Mouse (Mus musculus): ENCODE data around the gene 1810055G02Rik. TPM values are rescaled to one million over a fixed set of nuclear protein-coding genes. Genes with fewer than 3 reads are reported as not detected.

Gene 1810055G02Rik
- polyA plus RNA-seq, 1 experiment from 2014 or later: 18.6 TPM

DNA sequence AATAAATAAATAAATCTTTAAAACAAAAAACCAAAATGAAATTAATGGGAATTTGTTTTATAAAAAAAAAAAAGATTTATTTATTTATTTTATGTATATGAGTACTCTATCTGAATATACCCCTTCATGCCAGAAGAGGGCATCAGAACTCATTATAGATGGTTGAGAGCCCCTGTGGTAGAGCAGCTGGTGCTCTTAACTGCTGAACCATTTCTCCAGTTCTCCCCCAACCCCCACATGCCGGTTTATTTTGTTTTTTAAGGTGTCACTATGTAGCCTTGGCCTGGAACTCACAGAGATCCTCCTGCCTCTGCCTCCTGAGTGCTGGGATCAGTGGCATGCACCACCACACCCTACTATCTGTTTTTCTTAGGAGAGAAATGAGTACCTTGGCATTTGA lies 1.8 kb upstream of the 1810055G02Rik start:
- ATAC-seq (replicated peaks; ENCODE audit: extremely low read depth, insufficient read depth, low FRiP score): no peak
- Histone ChIP-seq H3K9me3 (replicated peaks; ENCODE audit: control insufficient read depth, low read length) (no peaks in the 10 kb centered on the region), H3K4me1 (ENCODE audit: control insufficient read depth, insufficient read depth, low read length) (peaks cover 9% of the 10 kb centered on the region), H3K4me3 (ENCODE audit: low read length) (no peak overlapping the region), H3K36me3 (ENCODE audit: control insufficient read depth, insufficient read depth) (no peaks in the 10 kb centered on the region), H3K4me2 (ENCODE audit: low read depth, low read length) (no peak overlapping the region), H3K27ac (ENCODE audit: low read length) (no peak overlapping the region), H3K27me3 (ENCODE audit: control insufficient read depth, insufficient read depth, low read length) (no peaks in the 10 kb centered on the region), H3K9ac (ENCODE audit: low read length) (no peak overlapping the region)
- WGBS: 63% methylated on average over 1 of the region's 1 CpGs

DNA sequence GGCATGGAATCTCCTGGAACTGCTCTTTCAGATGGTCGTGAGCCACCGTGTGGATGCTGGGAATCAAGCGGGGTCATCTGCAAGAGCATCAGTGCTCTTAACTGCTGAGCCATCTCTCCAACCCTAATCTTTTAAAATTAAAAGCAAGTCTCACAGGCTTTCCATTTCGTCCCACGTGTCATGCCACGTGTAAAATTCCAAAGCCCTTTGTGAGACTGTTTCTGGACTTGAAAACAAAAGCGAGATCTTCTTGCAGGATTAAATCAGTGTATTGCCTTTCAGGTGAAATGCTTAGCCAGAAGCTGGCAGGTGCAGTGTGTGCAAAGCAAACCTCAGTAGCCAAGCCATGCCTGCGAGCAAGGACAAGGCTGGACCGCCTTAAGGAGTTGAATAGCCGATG lies 540 bp upstream of the 1810055G02Rik start:
- no peaks in the 10 kb centered on the region for H3K36me3 ChIP-seq (ENCODE audit: control insufficient read depth, insufficient read depth)
- H3K27me3 ChIP-seq (ENCODE audit: control insufficient read depth, insufficient read depth, low read length): no peaks in the 10 kb centered on the region
- no peak; the same call in 1 of the 2 replicates for ATAC-seq (replicated peaks; ENCODE audit: extremely low read depth, insufficient read depth, low FRiP score)
- peaks cover 9% of the 10 kb centered on the region for H3K4me1 ChIP-seq (ENCODE audit: control insufficient read depth, insufficient read depth, low read length)
- no peaks in the 10 kb centered on the region for H3K9me3 ChIP-seq (replicated peaks; ENCODE audit: control insufficient read depth, low read length)
- WGBS: 40% methylated on average over 10 of the region's 10 CpGs
- H3K9ac ChIP-seq (ENCODE audit: low read length): peak overlapping the region; percentile 91
- peak overlapping the region; percentile 72 for H3K4me2 ChIP-seq (ENCODE audit: low read depth, low read length)
- peak overlapping the region; percentile 79 for H3K27ac ChIP-seq (ENCODE audit: low read length)
- peak overlapping the region; percentile 92 for H3K4me3 ChIP-seq (ENCODE audit: low read length)

DNA sequence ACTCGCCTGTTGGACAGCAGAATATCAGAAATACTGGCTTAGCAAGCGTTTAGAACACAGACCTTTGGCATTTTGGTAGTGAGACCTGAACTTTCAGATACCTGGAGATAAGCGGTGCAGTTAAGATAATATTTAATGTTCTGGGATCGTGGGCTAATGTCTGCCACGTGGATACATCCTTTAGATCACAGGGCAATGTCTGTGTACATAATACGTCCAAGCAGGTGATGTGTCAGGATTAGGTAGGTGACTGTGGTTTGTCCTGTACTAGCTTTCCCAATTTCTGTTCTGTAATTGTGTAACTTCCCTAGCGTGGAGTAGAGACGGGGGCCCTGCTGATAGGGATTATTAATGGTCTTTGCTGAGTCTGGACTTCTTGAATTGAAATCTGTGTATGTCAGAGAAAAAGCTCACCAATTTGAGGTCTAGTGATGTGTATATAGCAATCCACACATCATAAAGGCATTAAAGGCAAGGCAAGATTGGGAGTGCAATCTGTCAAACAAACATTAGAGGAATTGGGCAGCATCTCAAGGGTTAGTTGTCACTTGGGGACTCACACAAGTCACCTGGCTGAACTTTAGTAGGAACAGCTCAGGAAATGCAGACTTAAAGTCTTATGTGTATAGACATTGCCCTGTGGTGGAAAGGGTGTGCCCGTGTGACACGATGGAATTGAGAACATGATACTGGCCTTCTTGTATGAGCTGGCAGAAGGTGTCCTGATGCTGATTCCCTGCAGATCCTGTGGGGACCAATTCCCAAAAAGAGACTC lies 1.1 kb downstream of the 1810055G02Rik start:
- peaks cover 9% of the 10 kb centered on the region for H3K4me1 ChIP-seq (ENCODE audit: control insufficient read depth, insufficient read depth, low read length)
- H3K27ac ChIP-seq (ENCODE audit: low read length): no peak overlapping the region
- H3K4me3 ChIP-seq (ENCODE audit: low read length): peak overlapping the region; percentile 92
- WGBS: 39% methylated on average over 10 of the region's 10 CpGs
- H3K36me3 ChIP-seq (ENCODE audit: control insufficient read depth, insufficient read depth): no peaks in the 10 kb centered on the region
- no peak for ATAC-seq (replicated peaks; ENCODE audit: extremely low read depth, insufficient read depth, low FRiP score)
- H3K27me3 ChIP-seq (ENCODE audit: control insufficient read depth, insufficient read depth, low read length): no peaks in the 10 kb centered on the region
- peak overlapping the region; percentile 72 for H3K4me2 ChIP-seq (ENCODE audit: low read depth, low read length)
- H3K9ac ChIP-seq (ENCODE audit: low read length): peak overlapping the region; percentile 91
- H3K9me3 ChIP-seq (replicated peaks; ENCODE audit: control insufficient read depth, low read length): no peaks in the 10 kb centered on the region

GRCm38 (mm10) chr19:3710436-3710835 lies 2.3 kb downstream of the 1810055G02Rik start:
- no peak overlapping the region for H3K9ac ChIP-seq (ENCODE audit: low read length)
- no peak for ATAC-seq (replicated peaks; ENCODE audit: extremely low read depth, insufficient read depth, low FRiP score)
- H3K9me3 ChIP-seq (replicated peaks; ENCODE audit: control insufficient read depth, low read length): no peaks in the 10 kb centered on the region
- H3K4me2 ChIP-seq (ENCODE audit: low read depth, low read length): no peak overlapping the region
- peaks cover 9% of the 10 kb centered on the region for H3K4me1 ChIP-seq (ENCODE audit: control insufficient read depth, insufficient read depth, low read length)
- 89% methylated on average over 2 of the region's 2 CpGs for WGBS
- no peak overlapping the region for H3K4me3 ChIP-seq (ENCODE audit: low read length)
- no peaks in the 10 kb centered on the region for H3K36me3 ChIP-seq (ENCODE audit: control insufficient read depth, insufficient read depth)
- H3K27ac ChIP-seq (ENCODE audit: low read length): no peak overlapping the region
- no peaks in the 10 kb centered on the region for H3K27me3 ChIP-seq (ENCODE audit: control insufficient read depth, insufficient read depth, low read length)

DNA sequence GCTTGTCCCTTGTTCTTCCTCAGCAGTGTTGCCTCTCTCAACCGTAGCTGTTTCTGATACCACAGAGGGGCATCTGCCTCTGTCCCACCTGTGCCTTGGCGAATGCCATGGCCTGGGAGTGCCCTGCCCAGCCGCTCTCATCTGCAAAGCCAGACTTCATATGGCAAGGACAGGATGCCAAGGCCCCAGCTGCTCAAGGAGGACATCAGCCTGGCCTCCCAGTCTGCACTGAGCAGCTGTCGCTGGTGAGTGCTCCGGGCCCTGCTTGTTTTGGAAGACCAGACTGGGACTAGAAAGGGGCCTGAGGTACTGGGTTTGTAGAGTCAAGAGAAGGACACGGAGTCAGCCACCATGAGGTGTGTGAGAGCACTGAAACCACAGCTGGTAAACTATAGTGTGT lies 6.3 kb downstream of the 1810055G02Rik start:
- no peak for ATAC-seq (replicated peaks; ENCODE audit: extremely low read depth, insufficient read depth, low FRiP score)
- Histone ChIP-seq H3K27me3 (ENCODE audit: control insufficient read depth, insufficient read depth, low read length) (no peaks in the 10 kb centered on the region), H3K4me2 (ENCODE audit: low read depth, low read length) (no peak overlapping the region), H3K9me3 (replicated peaks; ENCODE audit: control insufficient read depth, low read length) (no peaks in the 10 kb centered on the region), H3K9ac (ENCODE audit: low read length) (no peak overlapping the region), H3K27ac (ENCODE audit: low read length) (no peak overlapping the region), H3K36me3 (ENCODE audit: control insufficient read depth, insufficient read depth) (peaks cover 10% of the 10 kb centered on the region; the same call in 1 of the 2 replicates), H3K4me1 (ENCODE audit: control insufficient read depth, insufficient read depth, low read length) (peaks cover 2% of the 10 kb centered on the region), H3K4me3 (ENCODE audit: low read length) (no peak overlapping the region)
- WGBS: 85% methylated on average over 6 of the region's 6 CpGs

- H3K27me3 ChIP-seq (ENCODE audit: control insufficient read depth, insufficient read depth, low read length): no peaks in the 10 kb centered on the region
- no peak overlapping the region for H3K27ac ChIP-seq (ENCODE audit: low read length)
- H3K4me1 ChIP-seq (ENCODE audit: control insufficient read depth, insufficient read depth, low read length): no peaks in the 10 kb centered on the region
- peaks cover 4% of the 10 kb centered on the region for H3K9me3 ChIP-seq (replicated peaks; ENCODE audit: control insufficient read depth, low read length)
- 40% methylated on average over 19 of the region's 19 CpGs for WGBS
- H3K4me3 ChIP-seq (ENCODE audit: low read length): peak overlapping the region; percentile 54
- peak overlapping the region; percentile 69 for H3K9ac ChIP-seq (ENCODE audit: low read length)
- peak overlapping the region; percentile 92 for H3K4me2 ChIP-seq (ENCODE audit: low read depth, low read length)
- H3K36me3 ChIP-seq (ENCODE audit: control insufficient read depth, insufficient read depth): peaks cover 10% of the 10 kb centered on the region; the same call in 1 of the 2 replicates
- peak; percentile 56 for ATAC-seq (replicated peaks; ENCODE audit: extremely low read depth, insufficient read depth, low FRiP score)
Observed at GRCm38 (mm10) chr19:3718481-3719361, 10.6 kb downstream of the 1810055G02Rik start.

- 1% methylated on average over 27 of the region's 27 CpGs for WGBS
- Histone ChIP-seq H3K9me3 (replicated peaks; ENCODE audit: control insufficient read depth, low read length) (peaks cover 6% of the 10 kb centered on the region), H3K4me1 (ENCODE audit: control insufficient read depth, insufficient read depth, low read length) (no peaks in the 10 kb centered on the region), H3K4me2 (ENCODE audit: low read depth, low read length) (peak overlapping the region; percentile 92), H3K27ac (ENCODE audit: low read length) (no peak overlapping the region), H3K27me3 (ENCODE audit: control insufficient read depth, insufficient read depth, low read length) (no peaks in the 10 kb centered on the region), H3K36me3 (ENCODE audit: control insufficient read depth, insufficient read depth) (peaks cover 10% of the 10 kb centered on the region; the same call in 1 of the 2 replicates), H3K4me3 (ENCODE audit: low read length) (peak overlapping the region; percentile 54), H3K9ac (ENCODE audit: low read length) (peak overlapping the region; percentile 69)
- peak; percentile 83 for ATAC-seq (replicated peaks; ENCODE audit: extremely low read depth, insufficient read depth, low FRiP score)
Observed at GRCm38 (mm10) chr19:3719362-3719891, 11.3 kb downstream of the 1810055G02Rik start.

GRCm38 (mm10) chr19:3723170-3723569 lies 15.1 kb downstream of the 1810055G02Rik start:
- ATAC-seq (replicated peaks; ENCODE audit: extremely low read depth, insufficient read depth, low FRiP score): no peak
- Histone ChIP-seq H3K27ac (ENCODE audit: low read length) (no peak overlapping the region), H3K27me3 (ENCODE audit: control insufficient read depth, insufficient read depth, low read length) (no peaks in the 10 kb centered on the region), H3K4me1 (ENCODE audit: control insufficient read depth, insufficient read depth, low read length) (no peaks in the 10 kb centered on the region), H3K36me3 (ENCODE audit: control insufficient read depth, insufficient read depth) (no peaks in the 10 kb centered on the region), H3K4me3 (ENCODE audit: low read length) (no peak overlapping the region), H3K4me2 (ENCODE audit: low read depth, low read length) (no peak overlapping the region), H3K9me3 (replicated peaks; ENCODE audit: control insufficient read depth, low read length) (peaks cover 6% of the 10 kb centered on the region), H3K9ac (ENCODE audit: low read length) (no peak overlapping the region)
- WGBS: 91% methylated on average over 9 of the region's 9 CpGs
